Mouse (Mus musculus): ENCODE results near the gene Mapk10. TPM values are rescaled to one million over a fixed set of nuclear protein-coding genes. Genes with fewer than 3 reads are reported as not detected.

Mapk10 gene
- polyA plus RNA-seq, 1 experiment from 2014 or later, result 0.38 TPM

GRCm38 (mm10) chr5:103177010-103177409 is 34.1 kb downstream of the Mapk10 start:
- no peak overlapping the region for H3K27ac ChIP-seq (ENCODE audit: low read depth, low read length)
- H3K4me2 ChIP-seq (replicated peaks; ENCODE audit: low read depth, low read length), result no peak overlapping the region
- 39% methylated on average over 5 of the region's 5 CpGs for WGBS
- H3K27me3 ChIP-seq (ENCODE audit: control insufficient read depth, insufficient read depth, low read length), result no peaks in the 10 kb centered on the region
- no peak overlapping the region for H3K9ac ChIP-seq (ENCODE audit: low read depth, low read length)
- no peaks in the 10 kb centered on the region for H3K9me3 ChIP-seq (ENCODE audit: control insufficient read depth, low read length)
- H3K36me3 ChIP-seq (ENCODE audit: control insufficient read depth, insufficient read depth, low read length), result no peaks in the 10 kb centered on the region
- no peaks in the 10 kb centered on the region for H3K4me1 ChIP-seq (ENCODE audit: control insufficient read depth, insufficient read depth, low read length)
- H3K4me3 ChIP-seq (ENCODE audit: low read length), result no peak overlapping the region
- ATAC-seq (ENCODE audit: low FRiP score, low TSS enrichment), result no peak

- H3K27ac ChIP-seq (ENCODE audit: low read depth, low read length), result no peak overlapping the region
- no peaks in the 10 kb centered on the region for H3K4me1 ChIP-seq (ENCODE audit: control insufficient read depth, insufficient read depth, low read length)
- WGBS, result 82% methylated on average over 7 of the region's 7 CpGs
- no peak overlapping the region for H3K4me3 ChIP-seq (ENCODE audit: low read length)
- no peak overlapping the region for H3K4me2 ChIP-seq (replicated peaks; ENCODE audit: low read depth, low read length)
- no peaks in the 10 kb centered on the region for H3K9me3 ChIP-seq (ENCODE audit: control insufficient read depth, low read length)
- no peak for ATAC-seq (ENCODE audit: low FRiP score, low TSS enrichment)
- H3K27me3 ChIP-seq (ENCODE audit: control insufficient read depth, insufficient read depth, low read length), result no peaks in the 10 kb centered on the region
- no peaks in the 10 kb centered on the region for H3K36me3 ChIP-seq (ENCODE audit: control insufficient read depth, insufficient read depth, low read length)
- H3K9ac ChIP-seq (ENCODE audit: low read depth, low read length), result no peak overlapping the region
These were observed 35.1 kb downstream of the Mapk10 start for GRCm38 (mm10) chr5:103175989-103176388.

GRCm38 (mm10) chr5:103174607-103175006 is 36.5 kb downstream of the Mapk10 start:
- H3K9ac ChIP-seq (ENCODE audit: low read depth, low read length), result no peak overlapping the region
- H3K9me3 ChIP-seq (ENCODE audit: control insufficient read depth, low read length), result no peaks in the 10 kb centered on the region; the same call in 1 of the 2 replicates
- WGBS, result 76% methylated on average over 7 of the region's 7 CpGs
- no peak for ATAC-seq (ENCODE audit: low FRiP score, low TSS enrichment)
- H3K4me3 ChIP-seq (ENCODE audit: low read length), result no peak overlapping the region
- H3K27ac ChIP-seq (ENCODE audit: low read depth, low read length), result no peak overlapping the region
- no peak overlapping the region for H3K4me2 ChIP-seq (replicated peaks; ENCODE audit: low read depth, low read length)
- H3K36me3 ChIP-seq (ENCODE audit: control insufficient read depth, insufficient read depth, low read length), result no peaks in the 10 kb centered on the region
- H3K27me3 ChIP-seq (ENCODE audit: control insufficient read depth, insufficient read depth, low read length), result no peaks in the 10 kb centered on the region
- H3K4me1 ChIP-seq (ENCODE audit: control insufficient read depth, insufficient read depth, low read length), result no peaks in the 10 kb centered on the region

GRCm38 (mm10) chr5:103171207-103171606 is 39.9 kb downstream of the Mapk10 start:
- no peak for ATAC-seq (ENCODE audit: low FRiP score, low TSS enrichment)
- Histone ChIP-seq H3K27ac (ENCODE audit: low read depth, low read length) (no peak overlapping the region), H3K4me1 (ENCODE audit: control insufficient read depth, insufficient read depth, low read length) (no peaks in the 10 kb centered on the region), H3K4me2 (replicated peaks; ENCODE audit: low read depth, low read length) (no peak overlapping the region), H3K36me3 (ENCODE audit: control insufficient read depth, insufficient read depth, low read length) (no peaks in the 10 kb centered on the region), H3K9me3 (ENCODE audit: control insufficient read depth, low read length) (no peaks in the 10 kb centered on the region; the same call in 1 of the 2 replicates), H3K27me3 (ENCODE audit: control insufficient read depth, insufficient read depth, low read length) (no peaks in the 10 kb centered on the region), H3K9ac (ENCODE audit: low read depth, low read length) (no peak overlapping the region), H3K4me3 (ENCODE audit: low read length) (no peak overlapping the region)
- 90% methylated on average over 3 of the region's 3 CpGs for WGBS

- no peaks in the 10 kb centered on the region for H3K4me1 ChIP-seq (ENCODE audit: control insufficient read depth, insufficient read depth, low read length)
- no peaks in the 10 kb centered on the region; the same call in 1 of the 2 replicates for H3K9me3 ChIP-seq (ENCODE audit: control insufficient read depth, low read length)
- no peak for ATAC-seq (ENCODE audit: low FRiP score, low TSS enrichment)
- no peaks in the 10 kb centered on the region for H3K27me3 ChIP-seq (ENCODE audit: control insufficient read depth, insufficient read depth, low read length)
- H3K9ac ChIP-seq (ENCODE audit: low read depth, low read length), result no peak overlapping the region
- H3K36me3 ChIP-seq (ENCODE audit: control insufficient read depth, insufficient read depth, low read length), result no peaks in the 10 kb centered on the region
- H3K4me3 ChIP-seq (ENCODE audit: low read length), result no peak overlapping the region
- H3K27ac ChIP-seq (ENCODE audit: low read depth, low read length), result no peak overlapping the region
- 84% methylated on average over 5 of the region's 5 CpGs for WGBS
- H3K4me2 ChIP-seq (replicated peaks; ENCODE audit: low read depth, low read length), result no peak overlapping the region
These were observed 43.8 kb downstream of the Mapk10 start for GRCm38 (mm10) chr5:103167371-103167770.

GRCm38 (mm10) chr5:103166755-103167154 is 44.4 kb downstream of the Mapk10 start:
- ATAC-seq (ENCODE audit: low FRiP score, low TSS enrichment), result no peak

GRCm38 (mm10) chr5:103164022-103164421 is 47.1 kb downstream of the Mapk10 start:
- no peaks in the 10 kb centered on the region for H3K4me1 ChIP-seq (ENCODE audit: control insufficient read depth, insufficient read depth, low read length)
- H3K4me2 ChIP-seq (replicated peaks; ENCODE audit: low read depth, low read length), result no peak overlapping the region
- WGBS, result 95% methylated on average over 3 of the region's 3 CpGs
- no peaks in the 10 kb centered on the region for H3K9me3 ChIP-seq (ENCODE audit: control insufficient read depth, low read length)
- no peak overlapping the region for H3K9ac ChIP-seq (ENCODE audit: low read depth, low read length)
- ATAC-seq (ENCODE audit: low FRiP score, low TSS enrichment), result no peak
- no peaks in the 10 kb centered on the region for H3K27me3 ChIP-seq (ENCODE audit: control insufficient read depth, insufficient read depth, low read length)
- no peaks in the 10 kb centered on the region for H3K36me3 ChIP-seq (ENCODE audit: control insufficient read depth, insufficient read depth, low read length)
- H3K4me3 ChIP-seq (ENCODE audit: low read length), result no peak overlapping the region
- H3K27ac ChIP-seq (ENCODE audit: low read depth, low read length), result no peak overlapping the region

More at GRCm38 (mm10) chr5:103166755-103167154, 44.4 kb downstream of the Mapk10 start:
- no peak overlapping the region for H3K9ac ChIP-seq (ENCODE audit: low read depth, low read length)
- H3K27me3 ChIP-seq (ENCODE audit: control insufficient read depth, insufficient read depth, low read length), result no peaks in the 10 kb centered on the region
- no peak overlapping the region for H3K27ac ChIP-seq (ENCODE audit: low read depth, low read length)
- no peak overlapping the region for H3K4me3 ChIP-seq (ENCODE audit: low read length)
- no peaks in the 10 kb centered on the region for H3K4me1 ChIP-seq (ENCODE audit: control insufficient read depth, insufficient read depth, low read length)
- H3K9me3 ChIP-seq (ENCODE audit: control insufficient read depth, low read length), result no peaks in the 10 kb centered on the region; the same call in 1 of the 2 replicates
- no peaks in the 10 kb centered on the region for H3K36me3 ChIP-seq (ENCODE audit: control insufficient read depth, insufficient read depth, low read length)
- no peak overlapping the region for H3K4me2 ChIP-seq (replicated peaks; ENCODE audit: low read depth, low read length)
- WGBS, result 77% methylated on average over 2 of the region's 2 CpGs

GRCm38 (mm10) chr5:103161574-103161973 is 49.6 kb downstream of the Mapk10 start:
- H3K27ac ChIP-seq (ENCODE audit: low read depth, low read length), result no peak overlapping the region
- no peaks in the 10 kb centered on the region for H3K9me3 ChIP-seq (ENCODE audit: control insufficient read depth, low read length)
- H3K4me2 ChIP-seq (replicated peaks; ENCODE audit: low read depth, low read length), result no peak overlapping the region
- no peaks in the 10 kb centered on the region for H3K4me1 ChIP-seq (ENCODE audit: control insufficient read depth, insufficient read depth, low read length)
- H3K36me3 ChIP-seq (ENCODE audit: control insufficient read depth, insufficient read depth, low read length), result no peaks in the 10 kb centered on the region
- WGBS, result 66% methylated on average over 3 of the region's 3 CpGs
- H3K4me3 ChIP-seq (ENCODE audit: low read length), result no peak overlapping the region
- H3K9ac ChIP-seq (ENCODE audit: low read depth, low read length), result no peak overlapping the region
- H3K27me3 ChIP-seq (ENCODE audit: control insufficient read depth, insufficient read depth, low read length), result no peaks in the 10 kb centered on the region
- ATAC-seq (ENCODE audit: low FRiP score, low TSS enrichment), result no peak

- H3K9me3 ChIP-seq (ENCODE audit: control insufficient read depth, low read length), result no peaks in the 10 kb centered on the region
- no peaks in the 10 kb centered on the region for H3K36me3 ChIP-seq (ENCODE audit: control insufficient read depth, insufficient read depth, low read length)
- no peak overlapping the region for H3K9ac ChIP-seq (ENCODE audit: low read depth, low read length)
- 53% methylated on average over 1 of the region's 1 CpGs for WGBS
- H3K27ac ChIP-seq (ENCODE audit: low read depth, low read length), result no peak overlapping the region
- H3K4me2 ChIP-seq (replicated peaks; ENCODE audit: low read depth, low read length), result no peak overlapping the region
- no peak for ATAC-seq (ENCODE audit: low FRiP score, low TSS enrichment)
- H3K4me1 ChIP-seq (ENCODE audit: control insufficient read depth, insufficient read depth, low read length), result no peaks in the 10 kb centered on the region
- H3K27me3 ChIP-seq (ENCODE audit: control insufficient read depth, insufficient read depth, low read length), result no peaks in the 10 kb centered on the region
- no peak overlapping the region for H3K4me3 ChIP-seq (ENCODE audit: low read length)
These were observed 50.0 kb downstream of the Mapk10 start for GRCm38 (mm10) chr5:103161196-103161540.

Data from kidney, embryonic 14.5 days (tissue).